Mouse (Mus musculus) neural tube, embryonic 13.5 days (tissue): ENCODE data around the gene Mettl27. TPM values are rescaled to one million over a fixed set of nuclear protein-coding genes. Genes with fewer than 3 reads are reported as not detected.

Experiments
- ATAC-seq: fragments of 200-750 bp; cut with Nextera tagmentation; 2 replicates; pipeline ENCODE4 v1.8.0; 2017; ENCODE audit warnings: low read depth, mild to moderate bottlenecking, moderate TSS enrichment, moderate library complexity
- H3K27ac ChIP-seq: fragments of 300-500 bp; sonication (generic); replicated peaks from 2 replicates; pipeline ENCODE4 v1.5.1; 2015; ENCODE audit warnings: moderate library complexity, mild to moderate bottlenecking, inconsistent platforms
- H3K27me3 ChIP-seq: fragments of 300-500 bp; sonication (generic); 2 replicates; pipeline ENCODE4 v1.6.1; 2015; ENCODE audit warnings: mild to moderate bottlenecking, inconsistent platforms
- H3K36me3 ChIP-seq: fragments of 300-500 bp; sonication (generic); 2 replicates; pipeline ENCODE4 v1.6.1; 2015; ENCODE audit warnings: mild to moderate bottlenecking, inconsistent platforms
- H3K4me1 ChIP-seq: fragments of 300-500 bp; sonication (generic); replicated peaks from 2 replicates; pipeline ENCODE4 v1.6.1; 2015; ENCODE audit warnings: inconsistent platforms
- H3K4me2 ChIP-seq: fragments of 300-500 bp; sonication (generic); 2 replicates; pipeline ENCODE4 v1.6.1; 2015; ENCODE audit warnings: inconsistent platforms, mild to moderate bottlenecking, moderate library complexity
- H3K4me3 ChIP-seq: fragments of 300-500 bp; sonication (generic); 2 replicates; pipeline ENCODE4 v1.5.1; 2015; ENCODE audit warnings: mild to moderate bottlenecking, inconsistent platforms
- H3K9ac ChIP-seq: fragments of 300-500 bp; sonication (generic); 2 replicates; pipeline ENCODE4 v1.6.1; 2015; ENCODE audit warnings: moderate library complexity, mild to moderate bottlenecking, inconsistent platforms
- H3K9me3 ChIP-seq: fragments of 300-500 bp; sonication (generic); 2 replicates; pipeline ENCODE4 v1.6.1; 2016; ENCODE audit warnings: inconsistent platforms
- WGBS: fragments of 180-500 bp; shearing (Covaris S2); methylation state at CpG from one replicate; pipeline ENCODE4 v1.1.7; 2015; 5-methylcytosine and 5-hydroxymethylcytosine counted together
- polyA plus RNA-seq: library from polyadenylated mRNA; unstranded; fragments of >200 nt; fragmentation: Nextera tagmentation; extraction: Ambion mirVana; gene quantifications from 2 replicates; pipeline ENCODE4 v1.2.1, GENCODE M21; 2015

The Mettl27 gene
- polyA plus RNA-seq, 1 experiment from 2014 or later: 8.8 TPM

GRCm38 (mm10) chr5:134944179-134944578 lies 12.0 kb downstream of the Mettl27 start:
- ATAC-seq: no peak
- WGBS: 81% methylated on average over 5 of the region's 5 CpGs
- H3K4me1 ChIP-seq: peaks cover 12% of the 10 kb centered on the region; the same call in 1 of the 2 replicates

GRCm38 (mm10) chr5:134945266-134945959 lies 13.2 kb downstream of the Mettl27 start:
- Histone ChIP-seq H3K9me3 (no peaks in the 10 kb centered on the region), H3K9ac (no peak overlapping the region), H3K36me3 (no peaks in the 10 kb centered on the region), H3K4me1 (peaks cover 12% of the 10 kb centered on the region; the same call in 1 of the 2 replicates), H3K4me3 (no peak overlapping the region), H3K4me2 (no peak overlapping the region), H3K27ac (no peak overlapping the region), H3K27me3 (peaks cover 44% of the 10 kb centered on the region)
- 49% methylated on average over 18 of the region's 19 CpGs for WGBS
- no peak for ATAC-seq

More at GRCm38 (mm10) chr5:134944179-134944578, 12.0 kb downstream of the Mettl27 start:
- Histone ChIP-seq H3K36me3 (no peaks in the 10 kb centered on the region), H3K4me3 (no peak overlapping the region), H3K9me3 (no peaks in the 10 kb centered on the region), H3K27ac (no peak overlapping the region), H3K9ac (no peak overlapping the region), H3K27me3 (peaks cover 44% of the 10 kb centered on the region), H3K4me2 (no peak overlapping the region)

GRCm38 (mm10) chr5:134946063-134946856 lies 14.1 kb downstream of the Mettl27 start:
- H3K27me3 ChIP-seq: peaks cover 44% of the 10 kb centered on the region
- no peak overlapping the region for H3K4me3 ChIP-seq
- H3K27ac ChIP-seq: no peak overlapping the region
- peaks cover 12% of the 10 kb centered on the region; the same call in 1 of the 2 replicates for H3K4me1 ChIP-seq
- no peak for ATAC-seq
- WGBS: 19% methylated on average over 43 of the region's 43 CpGs
- H3K9ac ChIP-seq: no peak overlapping the region
- no peaks in the 10 kb centered on the region for H3K36me3 ChIP-seq
- no peaks in the 10 kb centered on the region for H3K9me3 ChIP-seq
- no peak overlapping the region for H3K4me2 ChIP-seq

- ATAC-seq: no peak
- no peak within 1 kb of the TSS for H3K27ac ChIP-seq
- no peaks in the 10 kb centered on the region for H3K36me3 ChIP-seq
- peaks cover 12% of the 10 kb centered on the region; the same call in 1 of the 2 replicates for H3K4me1 ChIP-seq
- H3K9me3 ChIP-seq: no peaks in the 10 kb centered on the region
- no peak within 1 kb of the TSS for H3K4me3 ChIP-seq
- no peak within 1 kb of the TSS for H3K9ac ChIP-seq
- peaks cover 44% of the 10 kb centered on the region for H3K27me3 ChIP-seq
- H3K4me2 ChIP-seq: no peak within 1 kb of the TSS
- WGBS: 7% methylated on average over 11 of the region's 11 CpGs
Observed at GRCm38 (mm10) chr5:134946857-134947255, 14.7 kb downstream of the Mettl27 start, which contains the start of gene Cldn4. Cldn4 (minus strand) TSS chr5:134946934.

GRCm38 (mm10) chr5:134947420-134948084 lies 15.4 kb downstream of the Mettl27 start:
- no peak overlapping the region for H3K27ac ChIP-seq
- H3K9me3 ChIP-seq: no peaks in the 10 kb centered on the region
- no peak overlapping the region for H3K4me2 ChIP-seq
- 75% methylated on average over 5 of the region's 5 CpGs for WGBS
- peaks cover 12% of the 10 kb centered on the region; the same call in 1 of the 2 replicates for H3K4me1 ChIP-seq
- ATAC-seq: no peak
- H3K36me3 ChIP-seq: no peaks in the 10 kb centered on the region
- peaks cover 44% of the 10 kb centered on the region for H3K27me3 ChIP-seq
- no peak overlapping the region for H3K4me3 ChIP-seq
- no peak overlapping the region for H3K9ac ChIP-seq

GRCm38 (mm10) chr5:134948085-134948439 lies 15.9 kb downstream of the Mettl27 start:
- peaks cover 44% of the 10 kb centered on the region for H3K27me3 ChIP-seq

GRCm38 (mm10) chr5:134951053-134951884 lies 19.1 kb downstream of the Mettl27 start:
- Histone ChIP-seq H3K4me3 (no peak overlapping the region), H3K9ac (no peak overlapping the region), H3K36me3 (no peaks in the 10 kb centered on the region), H3K27ac (no peak overlapping the region), H3K4me1 (peaks cover 8% of the 10 kb centered on the region; the same call in 1 of the 2 replicates), H3K9me3 (no peaks in the 10 kb centered on the region), H3K27me3 (peaks cover 21% of the 10 kb centered on the region), H3K4me2 (no peak overlapping the region)
- no peak for ATAC-seq
- 48% methylated on average over 19 of the region's 19 CpGs for WGBS

More at GRCm38 (mm10) chr5:134948085-134948439, 15.9 kb downstream of the Mettl27 start:
- H3K4me2 ChIP-seq: no peak overlapping the region
- H3K27ac ChIP-seq: no peak overlapping the region
- no peaks in the 10 kb centered on the region for H3K9me3 ChIP-seq
- WGBS: 63% methylated on average over 4 of the region's 4 CpGs
- H3K4me3 ChIP-seq: no peak overlapping the region
- H3K36me3 ChIP-seq: no peaks in the 10 kb centered on the region
- no peak for ATAC-seq
- no peak overlapping the region for H3K9ac ChIP-seq
- H3K4me1 ChIP-seq: peaks cover 12% of the 10 kb centered on the region; the same call in 1 of the 2 replicates

GRCm38 (mm10) chr5:134955491-134955890 lies 23.3 kb downstream of the Mettl27 start:
- 90% methylated on average over 5 of the region's 5 CpGs for WGBS
- no peaks in the 10 kb centered on the region for H3K27me3 ChIP-seq
- no peaks in the 10 kb centered on the region for H3K9me3 ChIP-seq
- no peak overlapping the region for H3K4me3 ChIP-seq
- no peak overlapping the region for H3K9ac ChIP-seq
- H3K4me2 ChIP-seq: no peak overlapping the region
- no peaks in the 10 kb centered on the region for H3K36me3 ChIP-seq
- H3K4me1 ChIP-seq: no peaks in the 10 kb centered on the region
- no peak overlapping the region for H3K27ac ChIP-seq
- no peak for ATAC-seq

- no peaks in the 10 kb centered on the region for H3K27me3 ChIP-seq
- H3K9me3 ChIP-seq: no peaks in the 10 kb centered on the region
- H3K9ac ChIP-seq: no peak overlapping the region
- no peaks in the 10 kb centered on the region for H3K36me3 ChIP-seq
- H3K27ac ChIP-seq: no peak overlapping the region
- no peaks in the 10 kb centered on the region for H3K4me1 ChIP-seq
- H3K4me3 ChIP-seq: no peak overlapping the region
- H3K4me2 ChIP-seq: no peak overlapping the region
- no peak for ATAC-seq
- WGBS: 84% methylated on average over 7 of the region's 7 CpGs
Observed at GRCm38 (mm10) chr5:134959114-134959513, 26.9 kb downstream of the Mettl27 start.

- Histone ChIP-seq H3K27ac (no peak overlapping the region), H3K4me1 (no peaks in the 10 kb centered on the region), H3K9me3 (no peaks in the 10 kb centered on the region)
Observed at GRCm38 (mm10) chr5:134960430-134960829, 28.3 kb downstream of the Mettl27 start.

GRCm38 (mm10) chr5:134961519-134961918 lies 29.4 kb downstream of the Mettl27 start:
- Histone ChIP-seq H3K36me3 (no peaks in the 10 kb centered on the region), H3K4me2 (no peak overlapping the region), H3K9me3 (no peaks in the 10 kb centered on the region), H3K4me3 (no peak overlapping the region), H3K4me1 (peaks cover 9% of the 10 kb centered on the region), H3K27ac (no peak overlapping the region), H3K27me3 (peaks cover 3% of the 10 kb centered on the region; the same call in 1 of the 2 replicates), H3K9ac (no peak overlapping the region)
- ATAC-seq: no peak
- WGBS: 95% methylated on average over 2 of the region's 2 CpGs

More at GRCm38 (mm10) chr5:134960430-134960829, 28.3 kb downstream of the Mettl27 start:
- H3K36me3 ChIP-seq: no peaks in the 10 kb centered on the region
- no peak overlapping the region for H3K4me2 ChIP-seq
- H3K27me3 ChIP-seq: no peaks in the 10 kb centered on the region
- WGBS: 76% methylated on average over 2 of the region's 2 CpGs
- H3K4me3 ChIP-seq: no peak overlapping the region
- no peak for ATAC-seq
- no peak overlapping the region for H3K9ac ChIP-seq
